Mouse (Mus musculus): ENCODE measurements around the gene Prr14. TPM values are rescaled to one million over a fixed set of nuclear protein-coding genes. Genes with fewer than 3 reads are reported as not detected.

Prr14 gene
- polyA plus RNA-seq, 1 experiment, result 73.5 TPM

GRCm38 (mm10) chr7:127515846-127516245 lies 56.4 kb downstream of the Prr14 start:
- no peak for TF ChIP-seq POLR2A (IDR thresholded peaks at IDR 0.05; ENCODE audit: borderline replicate concordance, extremely low read depth, insufficient read depth, insufficient read length, poor library complexity, severe bottlenecking)
- no peak for DNase-seq (ENCODE audit: low read depth)

- DNase-seq (ENCODE audit: low read depth), result no peak
- TF ChIP-seq POLR2A (IDR thresholded peaks at IDR 0.05; ENCODE audit: borderline replicate concordance, extremely low read depth, insufficient read depth, insufficient read length, poor library complexity, severe bottlenecking) (no peak), CTCF (IDR thresholded peaks at IDR 0.05; ENCODE audit: borderline replicate concordance, extremely low read depth, insufficient read depth, insufficient read length) (no peak)
These were observed 56.9 kb downstream of the Prr14 start for GRCm38 (mm10) chr7:127516344-127516743.

- no peak for DNase-seq (ENCODE audit: low read depth)
- TF ChIP-seq POLR2A (IDR thresholded peaks at IDR 0.05; ENCODE audit: borderline replicate concordance, extremely low read depth, insufficient read depth, insufficient read length, poor library complexity, severe bottlenecking), result no peak
- TF ChIP-seq CTCF (IDR thresholded peaks at IDR 0.05; ENCODE audit: borderline replicate concordance, extremely low read depth, insufficient read depth, insufficient read length), result no peak
These were observed 59.9 kb downstream of the Prr14 start, which contains the start of gene Gm42715 for GRCm38 (mm10) chr7:127519284-127519683. Gm42715 (plus strand) TSS chr7:127519584.

Other genes with a start within 250 kb of the Prr14 start
- 38.5 and 38.9 TPM in 2 replicates for gene Zfp553, start 226.6 kb upstream of the Prr14 start, polyA plus RNA-seq (2012; rRNA removed)
- 19.4 and 22.6 TPM in 2 replicates for gene Sept1, start 226.5 kb upstream of the Prr14 start, polyA plus RNA-seq (2012; rRNA removed)
- gene Zfp771, start 215.3 kb upstream of the Prr14 start, polyA plus RNA-seq (2012; rRNA removed), result 88.1 and 118 TPM in 2 replicates
- gene Dctpp1, start 198.9 kb upstream of the Prr14 start, polyA plus RNA-seq (2012; rRNA removed), result 82.3 and 131 TPM in 2 replicates
- gene Sephs2, start 185.6 kb upstream of the Prr14 start, polyA plus RNA-seq (2012; rRNA removed), result 21.5 and 28.6 TPM in 2 replicates
- 0.47 and 0.49 TPM in 2 replicates for gene Itgal, start 163.4 kb upstream of the Prr14 start, polyA plus RNA-seq (2012; rRNA removed)
- 44.6 and 50.5 TPM in 2 replicates for gene Zfp768, start 114.0 kb upstream of the Prr14 start, polyA plus RNA-seq (2012; rRNA removed)
- gene Zfp747, start 83.6 kb upstream of the Prr14 start, polyA plus RNA-seq (2012; rRNA removed), result 7.6 and 7.8 TPM in 2 replicates
- 4.5 and 4.9 TPM in 2 replicates for gene 9130019O22Rik, start 72.4 kb upstream of the Prr14 start, polyA plus RNA-seq (2012; rRNA removed)
- gene E430018J23Rik, start 66.0 kb upstream of the Prr14 start, polyA plus RNA-seq (2012; rRNA removed), result 8.9 and 11.0 TPM in 2 replicates
- 4.4 and 5.5 TPM in 2 replicates for gene Zfp764, start 52.8 kb upstream of the Prr14 start, polyA plus RNA-seq (2012; rRNA removed)
- 21.0 and 28.2 TPM in 2 replicates for gene Zfp688, start 37.5 kb upstream of the Prr14 start, polyA plus RNA-seq (2012; rRNA removed)
- gene Zfp689, start 10.5 kb upstream of the Prr14 start, polyA plus RNA-seq (2012; rRNA removed), result 14.0 and 14.5 TPM in 2 replicates
- 20.6 and 47.0 TPM in 2 replicates for gene Fbrs, start 19.6 kb downstream of the Prr14 start, polyA plus RNA-seq (2012; rRNA removed)
- 18.6 and 44.1 TPM in 2 replicates for gene Srcap, start 52.4 kb downstream of the Prr14 start, polyA plus RNA-seq (2012; rRNA removed)
- 15.5 and 19.2 TPM in 2 replicates for gene Gm42715, start 60.0 kb downstream of the Prr14 start, polyA plus RNA-seq (2012; rRNA removed)
- 2.0 and 3.2 TPM in 2 replicates for gene Tmem265, start 101.8 kb downstream of the Prr14 start, polyA plus RNA-seq (2012; rRNA removed)
- gene Phkg2, start 113.7 kb downstream of the Prr14 start, polyA plus RNA-seq (2012; rRNA removed), result 108 and 126 TPM in 2 replicates
- gene Ccdc189, start 129.0 kb downstream of the Prr14 start, polyA plus RNA-seq (2012; rRNA removed), result 11.9 and 16.0 TPM in 2 replicates
- gene Rnf40, start 129.2 kb downstream of the Prr14 start, polyA plus RNA-seq (2012; rRNA removed), result 50.4 and 56.0 TPM in 2 replicates
- gene Zfp629, start 156.2 kb downstream of the Prr14 start, polyA plus RNA-seq (2012; rRNA removed), result 38.7 and 44.4 TPM in 2 replicates
- gene Bcl7c, start 249.3 kb downstream of the Prr14 start, polyA plus RNA-seq (2012; rRNA removed), result 51.0 and 78.6 TPM in 2 replicates

Measured in brain, embryonic 14.5 days (tissue).